Mouse (Mus musculus) erythroblast, embryonic 14.5 days (primary cell): ENCODE data around the gene Ubfd1.

ENCODE experiments used
- GATA1 ChIP-seq: IDR thresholded peaks from 2 replicates; pipeline ENCODE4 v1.6.1; 2012; ENCODE audit warnings: low read length, inconsistent platforms, mixed read lengths
- TAL1 ChIP-seq: IDR thresholded peaks from 3 replicates; pipeline ENCODE4 v1.6.1; 2012; ENCODE audit warnings: low read length, inconsistent platforms, mixed read lengths

- TF ChIP-seq GATA1 (no peak), TAL1 (no peak)
Observed at GRCm38 (mm10) chr7:122050834-122051233, 16.1 kb upstream of the Ubfd1 start.
